Mouse (Mus musculus) heart, postnatal 0 days (tissue): ENCODE measurements around the gene Mrps18a. TPM values are rescaled to one million over a fixed set of nuclear protein-coding genes. Genes with fewer than 3 reads are reported as not detected.

Experiments used
- ATAC-seq: fragments of 200-750 bp; cut with Nextera tagmentation; 2 replicates; pipeline ENCODE4 v1.8.0; 2017; ENCODE audit warnings: low read depth, moderate number of reproducible peaks, moderate library complexity; ENCODE audit not compliant: insufficient read depth
- DNase-seq: peaks from one replicate; pipeline ENCODE4 v3.0.0-alpha.2; 2016; ENCODE audit warnings: low spot score
- H3K27ac ChIP-seq: fragments of 300-500 bp; sonication (generic); 2 replicates; pipeline ENCODE4 v1.5.1; 2014; ENCODE audit warnings: low read depth, mild to moderate bottlenecking
- H3K27me3 ChIP-seq: fragments of 300-500 bp; sonication (generic); 2 replicates; pipeline ENCODE4 v1.6.1; 2014; ENCODE audit warnings: low read length, mixed read lengths; ENCODE audit not compliant: control insufficient read depth, insufficient read depth
- H3K36me3 ChIP-seq: fragments of 300-500 bp; sonication (generic); replicated peaks from 2 replicates; pipeline ENCODE4 v1.6.1; 2014; ENCODE audit warnings: low read length, mixed read lengths; ENCODE audit not compliant: control insufficient read depth, insufficient read depth
- H3K4me1 ChIP-seq: fragments of 300-500 bp; sonication (generic); 2 replicates; pipeline ENCODE4 v1.6.1; 2014; ENCODE audit warnings: antibody characterized with exemption; ENCODE audit not compliant: control insufficient read depth, insufficient read depth
- H3K4me2 ChIP-seq: fragments of 300-500 bp; sonication (generic); 2 replicates; pipeline ENCODE4 v1.6.1; 2014; ENCODE audit warnings: low read depth, mild to moderate bottlenecking, low read length, moderate library complexity
- H3K4me3 ChIP-seq: fragments of 300-500 bp; sonication (generic); 2 replicates; pipeline ENCODE4 v1.5.1; 2014; ENCODE audit warnings: low read depth, low read length
- H3K9ac ChIP-seq: fragments of 300-500 bp; sonication (generic); replicated peaks from 2 replicates; pipeline ENCODE4 v1.6.1; 2014; ENCODE audit warnings: low read depth, low read length, mixed read lengths
- H3K9me3 ChIP-seq: fragments of 300-500 bp; sonication (generic); replicated peaks from 2 replicates; pipeline ENCODE4 v1.6.1; 2016; ENCODE audit warnings: low read length; ENCODE audit not compliant: control insufficient read depth
- CTCF ChIP-seq: IDR thresholded peaks from 2 replicates; pipeline ENCODE4 v1.5.1; 2016; ENCODE audit warnings: antibody characterized with exemption, control low read depth, low read depth
- EP300 ChIP-seq: IDR thresholded peaks from 2 replicates; pipeline ENCODE4 v1.6.1; 2016; ENCODE audit warnings: antibody characterized with exemption, low read depth
- WGBS: fragments of 180-500 bp; shearing (Covaris S2); extraction: QIAGEN DNeasy Blood & Tissue Kit; methylation state at CpG from one replicate; pipeline ENCODE4 v1.1.7; 2014; 5-methylcytosine and 5-hydroxymethylcytosine counted together
- polyA plus RNA-seq: library from polyadenylated mRNA; unstranded; fragments of >200 nt; fragmentation: Nextera tagmentation; extraction: Ambion mirVana; gene quantifications from 2 replicates; pipeline ENCODE4 v1.2.1, GENCODE M21; 2015
- total RNA-seq: library from RNA; depleted of rRNA; stranded (reverse); fragments of >200 nt; gene quantifications from 2 replicates; pipeline ENCODE4 v1.2.3, GENCODE M21; 2014; ENCODE audit warnings: low replicate concordance

Mrps18a gene
- total and polyA plus RNA-seq, 2 experiments from 2014 or later: 76.6 to 174 TPM

- H3K27ac ChIP-seq: peak overlapping the region; percentile 72
- 57% methylated on average over 12 of the region's 12 CpGs for WGBS
- no peak overlapping the region for H3K4me2 ChIP-seq
- H3K9me3 ChIP-seq: no peaks in the 10 kb centered on the region
- H3K36me3 ChIP-seq: peaks cover 79% of the 10 kb centered on the region
- TF ChIP-seq EP300: 0 out of 2 replicates have a peak, but pooled peaks have one; percentile 24
- TF ChIP-seq CTCF: no peak; the same call in 1 of the 2 replicates
- ATAC-seq (peak; percentile 62), DNase-seq (no peak)
- no peaks in the 10 kb centered on the region for H3K27me3 ChIP-seq
- no peak overlapping the region for H3K4me3 ChIP-seq
- peaks cover 14% of the 10 kb centered on the region for H3K4me1 ChIP-seq
- H3K9ac ChIP-seq: no peak overlapping the region
Observed at GRCm38 (mm10) chr17:46123953-46124700, 13.3 kb downstream of the Mrps18a start.

- Histone ChIP-seq H3K9ac (no peak overlapping the region), H3K27me3 (no peaks in the 10 kb centered on the region), H3K27ac (no peak overlapping the region), H3K4me1 (peaks cover 14% of the 10 kb centered on the region), H3K4me2 (no peak overlapping the region), H3K4me3 (no peak overlapping the region), H3K36me3 (peaks cover 66% of the 10 kb centered on the region), H3K9me3 (no peaks in the 10 kb centered on the region)
- DNase-seq (no peak), ATAC-seq (no peak)
- 72% methylated on average over 6 of the region's 6 CpGs for WGBS
- TF ChIP-seq EP300 (no peak), CTCF (no peak)
Observed at GRCm38 (mm10) chr17:46126608-46127007, 15.8 kb downstream of the Mrps18a start.

GRCm38 (mm10) chr17:46127814-46128493 lies 17.2 kb downstream of the Mrps18a start:
- peaks cover 60% of the 10 kb centered on the region for H3K36me3 ChIP-seq
- no peak for ATAC-seq
- 71% methylated on average over 6 of the region's 6 CpGs for WGBS
- H3K9me3 ChIP-seq: no peaks in the 10 kb centered on the region
- no peak overlapping the region for H3K4me2 ChIP-seq
- no peak overlapping the region for H3K4me3 ChIP-seq
- TF ChIP-seq CTCF: no peak
- TF ChIP-seq EP300: no peak
- H3K27ac ChIP-seq: no peak overlapping the region
- DNase-seq: no peak
- peaks cover 11% of the 10 kb centered on the region for H3K4me1 ChIP-seq
- no peaks in the 10 kb centered on the region for H3K27me3 ChIP-seq
- H3K9ac ChIP-seq: no peak overlapping the region

GRCm38 (mm10) chr17:46129741-46130498 lies 19.1 kb downstream of the Mrps18a start:
- H3K9me3 ChIP-seq: no peaks in the 10 kb centered on the region
- no peaks in the 10 kb centered on the region for H3K27me3 ChIP-seq
- peaks cover 41% of the 10 kb centered on the region for H3K36me3 ChIP-seq
- 0 out of 2 replicates have a peak overlapping the region, but pooled peaks have one; percentile 1 for H3K27ac ChIP-seq
- no peak overlapping the region for H3K4me3 ChIP-seq
- no peak for DNase-seq
- 0 out of 2 replicates have a peak, but pooled peaks have one; percentile 10 for ATAC-seq
- H3K9ac ChIP-seq: no peak overlapping the region
- WGBS: 68% methylated on average over 13 of the region's 13 CpGs
- no peaks in the 10 kb centered on the region for H3K4me1 ChIP-seq
- TF ChIP-seq EP300 (no peak), CTCF (no peak)
- H3K4me2 ChIP-seq: no peak overlapping the region

GRCm38 (mm10) chr17:46132058-46132718 lies 21.4 kb downstream of the Mrps18a start:
- no peaks in the 10 kb centered on the region for H3K4me1 ChIP-seq
- no peak overlapping the region for H3K4me3 ChIP-seq
- no peak overlapping the region for H3K27ac ChIP-seq
- H3K9ac ChIP-seq: no peak overlapping the region
- no peaks in the 10 kb centered on the region for H3K27me3 ChIP-seq
- H3K36me3 ChIP-seq: peaks cover 19% of the 10 kb centered on the region
- no peak for TF ChIP-seq EP300
- TF ChIP-seq CTCF: peak; percentile 91
- DNase-seq: peak; percentile 68
- no peak overlapping the region for H3K4me2 ChIP-seq
- 16% methylated on average over 12 of the region's 12 CpGs for WGBS
- no peaks in the 10 kb centered on the region for H3K9me3 ChIP-seq
- ATAC-seq: no peak; the same call in 1 of the 2 replicates
